Mouse (Mus musculus): ENCODE results near the gene Rab9. TPM values are rescaled to one million over a fixed set of nuclear protein-coding genes. Genes with fewer than 3 reads are reported as not detected.
A peak's percentile ranks its signal among the peaks of the same experiment; 100 is the strongest.

Gene Rab9
- polyA plus RNA-seq, 1 experiment from 2014 or later, result 51.5 TPM

DNA sequence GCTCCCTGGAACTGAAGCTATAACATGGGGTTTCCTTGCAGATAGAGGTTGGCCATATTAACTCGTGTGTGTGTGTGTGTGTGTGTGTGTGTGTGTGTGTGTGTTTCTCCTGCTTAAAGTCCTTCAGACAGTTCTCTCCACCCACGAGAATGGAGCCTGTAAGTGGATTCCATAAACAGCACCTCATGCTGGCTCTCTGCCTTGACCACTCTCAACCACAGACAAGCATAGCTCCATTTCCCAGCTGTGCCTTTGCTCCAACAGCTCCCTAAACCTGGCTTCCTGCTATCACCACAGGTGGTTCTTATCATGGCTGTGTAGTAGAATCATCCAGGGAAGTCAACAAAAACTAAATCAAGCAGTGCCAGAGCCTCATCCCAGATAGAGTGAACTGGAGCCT lies 24.8 kb upstream of the Rab9 start:
- no peak for ATAC-seq
- Histone ChIP-seq H3K27me3 (no peaks in the 10 kb centered on the region), H3K4me2 (no peak overlapping the region), H3K4me3 (no peak overlapping the region), H3K9me3 (replicated peaks) (no peaks in the 10 kb centered on the region), H3K36me3 (ENCODE audit: poor library complexity, severe bottlenecking) (peaks cover 6% of the 10 kb centered on the region; the same call in 1 of the 2 replicates), H3K27ac (no peak overlapping the region), H3K4me1 (peaks cover 5% of the 10 kb centered on the region; the same call in 1 of the 2 replicates), H3K9ac (no peak overlapping the region)
- WGBS, result 82% methylated on average over 2 of the region's 2 CpGs

DNA sequence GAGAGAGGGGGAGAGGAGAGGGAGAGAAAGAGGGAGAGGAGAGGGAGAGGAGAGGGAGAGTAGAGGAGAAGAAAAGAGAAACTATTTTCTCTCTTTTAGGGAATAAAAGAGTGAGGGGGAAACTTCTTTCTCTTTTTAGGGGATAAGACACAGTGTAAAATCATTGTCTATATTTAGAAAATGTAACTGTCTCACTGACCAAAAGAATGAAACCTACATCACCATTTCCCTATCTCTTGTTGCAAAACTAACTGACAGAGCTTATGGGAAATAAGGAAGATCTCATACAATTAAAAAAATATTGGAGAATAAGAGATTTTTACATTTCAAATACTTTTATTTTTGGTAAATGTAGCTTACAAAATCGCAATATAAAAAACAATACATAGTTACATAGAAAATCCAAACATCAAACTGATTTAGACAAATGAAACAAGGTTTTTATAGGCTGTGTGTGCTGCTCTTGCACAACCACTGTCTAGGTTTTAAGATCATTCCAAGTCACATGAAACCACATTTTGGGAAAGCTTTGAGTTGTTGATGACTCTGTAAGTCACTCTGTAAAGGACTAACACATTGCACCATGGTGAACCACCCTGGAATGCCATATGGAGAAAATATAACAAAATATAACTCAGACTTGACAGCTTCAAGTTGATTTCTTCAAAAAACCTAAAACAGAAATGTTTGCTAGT lies 20.0 kb upstream of the Rab9 start:
- H3K4me1 ChIP-seq, result no peaks in the 10 kb centered on the region
- H3K9ac ChIP-seq, result no peak overlapping the region
- no peak overlapping the region for H3K27ac ChIP-seq
- peaks cover 3% of the 10 kb centered on the region; the same call in 1 of the 2 replicates for H3K36me3 ChIP-seq (ENCODE audit: poor library complexity, severe bottlenecking)
- H3K4me3 ChIP-seq, result no peak overlapping the region
- no peaks in the 10 kb centered on the region for H3K9me3 ChIP-seq (replicated peaks)
- no peak overlapping the region for H3K4me2 ChIP-seq
- no peak for ATAC-seq
- 79% methylated on average over 1 of the region's 1 CpGs for WGBS
- H3K27me3 ChIP-seq, result no peaks in the 10 kb centered on the region

DNA sequence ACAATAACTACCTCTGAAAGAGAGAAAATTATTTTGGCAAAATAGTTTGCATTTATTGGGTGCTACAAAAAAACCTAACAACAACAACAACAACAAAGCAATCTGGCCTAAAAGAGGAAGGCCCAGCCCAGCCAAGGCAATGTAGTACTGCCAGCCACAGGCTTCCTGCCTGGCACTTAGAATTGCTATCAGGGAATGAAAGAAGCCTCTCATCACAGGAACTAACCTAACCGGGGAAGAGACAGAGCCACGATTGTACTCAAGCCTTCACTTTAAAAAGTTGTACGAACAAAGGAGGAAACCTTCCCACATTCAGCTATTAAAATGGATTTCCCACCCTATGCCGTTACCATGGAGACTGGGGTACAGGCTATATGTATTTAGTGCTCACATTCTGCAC lies 18.1 kb upstream of the Rab9 start:
- Histone ChIP-seq H3K4me1 (no peaks in the 10 kb centered on the region), H3K36me3 (ENCODE audit: poor library complexity, severe bottlenecking) (peaks cover 3% of the 10 kb centered on the region; the same call in 1 of the 2 replicates), H3K4me3 (no peak overlapping the region), H3K27ac (no peak overlapping the region), H3K9me3 (replicated peaks) (no peaks in the 10 kb centered on the region), H3K4me2 (no peak overlapping the region), H3K9ac (no peak overlapping the region), H3K27me3 (no peaks in the 10 kb centered on the region)
- no peak for ATAC-seq
- 44% methylated on average over 4 of the region's 4 CpGs for WGBS

DNA sequence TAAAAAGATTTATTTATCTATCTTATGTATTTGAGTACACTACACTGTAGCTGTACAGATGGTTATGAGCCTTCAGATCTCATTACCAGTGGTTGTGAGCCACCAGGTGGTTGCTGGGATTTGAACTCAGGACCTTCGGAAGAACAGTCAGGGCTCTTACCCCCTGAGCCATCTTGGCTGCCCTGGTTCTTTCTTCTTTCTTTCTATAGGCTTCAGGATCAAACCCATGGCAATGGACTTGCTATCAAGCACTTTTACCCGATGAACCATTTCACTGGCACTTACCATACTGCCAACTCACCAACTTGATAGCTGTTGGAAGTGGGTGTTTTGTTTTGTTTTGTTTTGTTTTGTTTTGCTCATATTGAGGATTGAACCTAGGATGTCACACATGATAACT lies 15.4 kb upstream of the Rab9 start:
- no peak overlapping the region for H3K4me2 ChIP-seq
- no peak overlapping the region for H3K4me3 ChIP-seq
- H3K36me3 ChIP-seq (ENCODE audit: poor library complexity, severe bottlenecking), result no peaks in the 10 kb centered on the region
- H3K27me3 ChIP-seq, result no peaks in the 10 kb centered on the region
- no peaks in the 10 kb centered on the region for H3K4me1 ChIP-seq
- ATAC-seq, result no peak
- no peak overlapping the region for H3K9ac ChIP-seq
- no peak overlapping the region for H3K27ac ChIP-seq
- 91% methylated on average over 2 of the region's 2 CpGs for WGBS
- H3K9me3 ChIP-seq (replicated peaks), result no peaks in the 10 kb centered on the region

DNA sequence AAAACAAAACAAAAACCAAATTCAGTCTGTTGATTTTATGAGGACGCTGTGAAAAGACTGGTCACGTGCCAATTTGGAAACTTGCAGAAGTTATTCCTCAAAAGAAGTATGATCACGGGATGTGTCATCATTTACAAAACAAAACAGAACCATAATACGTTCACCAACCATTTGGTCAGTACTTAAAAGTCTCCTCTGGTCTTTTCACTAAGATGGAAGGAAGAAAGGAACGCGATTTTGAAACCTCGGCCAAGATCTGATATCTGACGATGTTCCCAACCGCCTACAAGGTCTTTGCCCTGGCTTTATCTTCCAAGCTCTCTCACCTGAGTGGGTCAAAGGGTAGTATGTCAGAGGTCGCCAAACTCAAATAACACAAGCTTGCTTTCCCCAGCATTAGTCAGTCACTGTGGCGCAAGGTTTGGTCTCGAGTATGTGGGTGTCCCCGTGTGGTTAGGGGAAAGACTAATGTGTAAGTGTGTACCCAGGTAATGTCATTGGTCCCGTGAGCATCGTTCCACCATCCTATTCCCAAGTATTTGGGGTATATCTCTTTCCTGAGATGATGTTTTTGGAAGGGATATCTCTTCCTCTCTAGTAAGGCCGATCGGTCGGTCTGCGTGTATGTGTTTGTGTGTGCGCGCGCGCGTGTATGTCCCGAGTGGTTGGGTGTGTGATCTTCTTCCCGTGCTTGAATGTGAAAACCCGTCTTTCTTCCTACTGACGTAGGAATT lies 869 bp downstream of the Rab9 start:
- peak overlapping the region; percentile 59 for H3K4me3 ChIP-seq
- WGBS, result 25% methylated on average over 28 of the region's 28 CpGs
- H3K36me3 ChIP-seq (ENCODE audit: poor library complexity, severe bottlenecking), result no peaks in the 10 kb centered on the region
- no peaks in the 10 kb centered on the region for H3K27me3 ChIP-seq
- peaks cover 9% of the 10 kb centered on the region; the same call in 1 of the 2 replicates for H3K4me1 ChIP-seq
- no peak overlapping the region for H3K27ac ChIP-seq
- H3K9me3 ChIP-seq (replicated peaks), result no peaks in the 10 kb centered on the region
- ATAC-seq, result no peak; the same call in 1 of the 2 replicates
- peak overlapping the region; percentile 72 for H3K9ac ChIP-seq
- peak overlapping the region; percentile 68 for H3K4me2 ChIP-seq

DNA sequence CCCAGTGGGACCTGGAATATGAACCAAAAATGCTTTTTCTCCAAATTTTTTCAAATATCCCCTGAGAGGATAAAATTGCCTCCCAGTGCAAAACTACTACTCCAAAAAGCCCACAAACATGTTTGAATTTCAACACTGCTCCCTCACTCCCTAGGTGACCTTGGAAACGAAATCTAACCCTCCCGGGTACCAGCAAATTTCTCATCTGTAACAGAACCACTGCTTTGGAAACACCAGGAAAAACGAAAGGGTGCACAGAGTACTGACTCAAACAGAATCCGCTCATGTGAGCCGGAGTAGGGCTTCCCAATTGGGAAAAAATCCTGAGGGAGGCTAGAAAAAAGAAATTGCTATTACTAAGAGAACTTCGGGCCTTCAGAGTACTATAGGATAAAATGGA lies 2.3 kb downstream of the Rab9 start:
- Histone ChIP-seq H3K36me3 (ENCODE audit: poor library complexity, severe bottlenecking) (no peaks in the 10 kb centered on the region), H3K27me3 (no peaks in the 10 kb centered on the region), H3K9ac (no peak overlapping the region), H3K27ac (no peak overlapping the region), H3K9me3 (replicated peaks) (no peaks in the 10 kb centered on the region), H3K4me2 (peak overlapping the region; percentile 37), H3K4me3 (peak overlapping the region; percentile 7; the same call in 1 of the 2 replicates), H3K4me1 (peaks cover 9% of the 10 kb centered on the region; the same call in 1 of the 2 replicates)
- no peak for ATAC-seq
- WGBS, result 82% methylated on average over 6 of the region's 6 CpGs

DNA sequence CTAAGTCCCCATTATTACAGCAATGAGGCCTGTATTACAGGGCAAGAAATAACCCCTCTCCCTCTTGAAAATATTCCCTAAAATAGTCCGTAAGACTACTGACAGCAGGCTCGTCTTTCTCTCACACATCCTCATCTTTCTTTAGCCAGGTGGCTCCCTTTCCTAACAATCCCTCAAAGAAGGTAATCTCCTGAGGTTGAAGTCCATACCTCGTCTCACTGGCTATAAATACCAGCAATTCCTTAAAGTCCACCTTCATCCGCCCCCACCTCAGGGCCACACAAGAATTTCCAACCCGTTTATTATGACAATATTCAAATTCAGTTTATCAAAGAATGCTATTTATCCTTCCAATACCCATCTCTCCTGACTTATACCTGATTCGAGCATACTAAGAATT lies 7.1 kb downstream of the Rab9 start:
- H3K27me3 ChIP-seq, result no peaks in the 10 kb centered on the region; the same call in 1 of the 2 replicates
- no peak overlapping the region for H3K4me3 ChIP-seq
- 89% methylated on average over 6 of the region's 6 CpGs for WGBS
- H3K9ac ChIP-seq, result no peak overlapping the region
- H3K27ac ChIP-seq, result no peak overlapping the region
- peaks cover 2% of the 10 kb centered on the region; the same call in 1 of the 2 replicates for H3K4me1 ChIP-seq
- H3K9me3 ChIP-seq (replicated peaks), result no peaks in the 10 kb centered on the region
- no peaks in the 10 kb centered on the region for H3K36me3 ChIP-seq (ENCODE audit: poor library complexity, severe bottlenecking)
- ATAC-seq, result no peak
- no peak overlapping the region for H3K4me2 ChIP-seq

DNA sequence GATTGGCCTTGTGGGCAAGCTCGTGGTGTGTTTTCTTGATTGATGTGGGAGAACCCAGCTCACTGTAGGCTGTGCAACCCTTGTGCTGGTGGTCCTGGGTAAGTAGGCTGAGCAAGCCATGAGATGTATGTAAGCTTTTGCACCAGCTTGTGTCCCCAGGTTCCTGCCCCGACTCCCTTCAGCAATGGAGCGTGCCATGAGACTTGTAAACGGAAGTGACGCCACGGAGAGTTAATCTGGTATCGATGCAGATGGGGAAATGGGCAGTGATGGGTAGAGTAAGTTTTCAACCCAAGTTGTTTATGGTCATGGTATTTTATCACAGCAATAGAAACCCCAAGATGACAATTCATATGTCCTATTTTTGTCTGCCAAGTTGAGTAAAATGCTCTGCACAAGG lies 11.3 kb downstream of the Rab9 start:
- 96% methylated on average over 7 of the region's 7 CpGs for WGBS
- no peak for ATAC-seq
- H3K4me1 ChIP-seq, result no peaks in the 10 kb centered on the region
- H3K4me3 ChIP-seq, result no peak overlapping the region
- no peak overlapping the region for H3K9ac ChIP-seq
- H3K36me3 ChIP-seq (ENCODE audit: poor library complexity, severe bottlenecking), result no peaks in the 10 kb centered on the region; the same call in 1 of the 2 replicates
- H3K4me2 ChIP-seq, result no peak overlapping the region
- no peaks in the 10 kb centered on the region; the same call in 1 of the 2 replicates for H3K27me3 ChIP-seq
- H3K9me3 ChIP-seq (replicated peaks), result no peaks in the 10 kb centered on the region
- H3K27ac ChIP-seq, result no peak overlapping the region

DNA sequence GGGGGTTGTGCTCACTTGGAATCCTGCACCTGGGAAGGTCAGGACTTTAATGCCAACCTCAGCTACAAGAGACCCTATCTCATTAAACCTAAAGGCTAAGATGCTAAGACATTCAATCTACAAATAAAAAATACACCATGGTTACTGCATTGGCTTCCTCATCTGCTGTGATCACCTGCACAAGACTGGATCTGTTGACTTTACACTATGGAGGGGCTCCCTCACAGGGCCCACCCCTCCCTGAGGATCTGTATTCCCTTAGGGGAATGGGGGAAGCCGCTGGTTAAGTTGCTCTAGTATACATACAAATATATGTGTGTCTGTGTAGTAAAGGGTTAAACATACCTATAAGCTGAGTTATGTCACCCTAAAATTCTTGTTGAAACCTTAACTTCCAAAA lies 24.1 kb downstream of the Rab9 start:
- 100% methylated on average over 1 of the region's 1 CpGs for WGBS
- Histone ChIP-seq H3K4me3 (no peak overlapping the region), H3K27ac (no peak overlapping the region), H3K9ac (no peak overlapping the region), H3K4me2 (no peak overlapping the region), H3K36me3 (ENCODE audit: poor library complexity, severe bottlenecking) (peaks cover 9% of the 10 kb centered on the region; the same call in 1 of the 2 replicates), H3K4me1 (no peaks in the 10 kb centered on the region), H3K27me3 (no peaks in the 10 kb centered on the region), H3K9me3 (replicated peaks) (no peaks in the 10 kb centered on the region)
- no peak for ATAC-seq

DNA sequence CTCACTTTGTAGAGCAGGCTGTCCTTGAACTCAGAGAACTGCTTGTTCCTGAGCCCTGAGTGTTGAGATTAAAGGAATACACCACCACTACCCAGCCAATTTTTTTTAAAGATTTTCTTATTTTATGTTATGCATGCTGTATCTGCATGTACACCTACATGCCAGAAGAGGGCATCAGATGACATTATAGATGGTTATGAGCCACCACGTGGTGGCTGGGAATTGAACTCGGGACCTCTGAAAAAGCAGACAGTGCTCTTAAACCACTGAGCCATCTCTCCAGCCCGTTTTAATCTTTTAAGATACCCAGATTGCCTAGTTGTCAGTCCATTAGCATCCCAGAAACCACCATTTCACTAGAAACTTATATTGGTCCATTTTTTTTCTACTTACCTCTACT lies 25.3 kb downstream of the Rab9 start:
- no peaks in the 10 kb centered on the region for H3K9me3 ChIP-seq (replicated peaks)
- ATAC-seq, result no peak
- H3K9ac ChIP-seq, result no peak overlapping the region
- H3K36me3 ChIP-seq (ENCODE audit: poor library complexity, severe bottlenecking), result peaks cover 14% of the 10 kb centered on the region
- 67% methylated on average over 3 of the region's 3 CpGs for WGBS
- H3K4me1 ChIP-seq, result no peaks in the 10 kb centered on the region
- no peak overlapping the region for H3K4me3 ChIP-seq
- H3K27ac ChIP-seq, result no peak overlapping the region
- H3K27me3 ChIP-seq, result no peaks in the 10 kb centered on the region
- H3K4me2 ChIP-seq, result no peak overlapping the region

DNA sequence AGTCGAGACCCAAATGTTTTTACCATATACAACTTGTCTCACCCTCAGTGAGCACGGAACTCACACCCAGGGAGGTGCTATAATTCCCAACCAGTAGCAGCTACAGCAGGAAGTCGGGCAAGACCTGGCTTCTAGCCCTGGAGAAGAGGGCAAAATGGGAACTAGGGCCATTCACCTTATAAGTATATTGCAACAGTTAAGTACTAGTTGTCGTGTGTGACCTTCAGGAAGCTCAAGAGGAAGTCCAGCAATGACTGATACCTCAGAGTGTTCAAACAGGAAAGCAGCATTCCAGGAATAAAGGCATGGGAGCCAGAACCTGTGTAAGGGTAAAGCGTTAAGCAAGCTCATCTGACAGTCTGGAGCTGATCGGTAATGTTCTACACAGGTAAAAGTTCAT lies 26.1 kb downstream of the Rab9 start:
- Histone ChIP-seq H3K4me2 (no peak overlapping the region), H3K9ac (no peak overlapping the region), H3K4me3 (no peak overlapping the region), H3K27ac (no peak overlapping the region), H3K27me3 (no peaks in the 10 kb centered on the region), H3K9me3 (replicated peaks) (no peaks in the 10 kb centered on the region), H3K36me3 (ENCODE audit: poor library complexity, severe bottlenecking) (peaks cover 14% of the 10 kb centered on the region), H3K4me1 (no peaks in the 10 kb centered on the region)
- ATAC-seq, result no peak
- 84% methylated on average over 6 of the region's 6 CpGs for WGBS

DNA sequence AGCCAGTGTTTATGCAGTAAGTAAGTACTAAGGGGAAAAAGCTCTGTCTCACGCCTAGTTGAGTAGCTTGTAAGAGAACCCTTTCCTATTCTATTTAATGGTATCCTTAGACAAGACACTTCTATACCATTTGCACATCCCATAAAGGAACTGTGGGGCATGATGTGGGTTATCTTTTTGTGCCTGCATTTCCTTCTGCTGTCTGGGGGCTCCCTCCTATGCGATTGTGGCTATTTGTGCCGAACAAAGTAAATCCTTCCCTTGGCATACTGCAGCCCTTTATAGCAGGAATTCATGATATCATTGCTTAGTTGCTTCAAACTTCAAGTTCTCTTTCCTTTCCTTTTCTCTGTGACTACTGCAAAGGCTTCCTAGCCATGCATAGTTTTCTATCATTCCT lies 35.1 kb downstream of the Rab9 start:
- Histone ChIP-seq H3K9me3 (replicated peaks) (no peaks in the 10 kb centered on the region), H3K36me3 (ENCODE audit: poor library complexity, severe bottlenecking) (no peaks in the 10 kb centered on the region; the same call in 1 of the 2 replicates), H3K9ac (no peak overlapping the region), H3K4me1 (peaks cover 7% of the 10 kb centered on the region; the same call in 1 of the 2 replicates), H3K27ac (no peak overlapping the region), H3K27me3 (peaks cover 15% of the 10 kb centered on the region; the same call in 1 of the 2 replicates), H3K4me2 (no peak overlapping the region), H3K4me3 (no peak overlapping the region)
- 91% methylated on average over 3 of the region's 3 CpGs for WGBS
- no peak for ATAC-seq
